Mouse (Mus musculus): ENCODE measurements around the gene Nop2. TPM values are rescaled to one million over a fixed set of nuclear protein-coding genes. Genes with fewer than 3 reads are reported as not detected.

Nop2 gene
- polyA plus RNA-seq, 1 experiment, result 7.8 TPM

DNA sequence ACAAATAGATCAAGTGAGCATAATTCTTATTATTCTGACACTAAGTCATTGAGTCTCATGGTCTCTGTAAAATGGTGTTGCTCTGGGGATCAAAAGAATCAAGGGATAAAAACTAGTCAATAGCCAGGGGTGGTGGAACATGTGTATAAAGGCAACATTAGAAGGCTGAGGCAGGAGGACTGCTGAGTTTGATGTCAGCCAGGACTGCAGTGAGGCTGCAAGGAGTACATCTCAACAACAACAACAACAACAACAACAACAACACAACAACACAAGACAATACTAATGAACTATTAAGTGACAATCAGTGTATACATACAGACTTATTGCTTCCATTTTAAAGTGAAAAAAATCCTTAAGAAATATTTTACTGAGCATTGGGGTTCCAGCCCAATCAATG lies 59.1 kb downstream of the Nop2 start:
- no peak overlapping the region; the same call in 1 of the 2 replicates for H3K4me3 ChIP-seq (ENCODE audit: low read depth, low read length)
- no peak for TF ChIP-seq CTCF (IDR thresholded peaks at IDR 0.05; ENCODE audit: extremely low read depth, insufficient read length, insufficient replicate concordance, low read depth, low read length)
- no peak for TF ChIP-seq POLR2A (IDR thresholded peaks at IDR 0.05; ENCODE audit: low read depth, low read length)
- H3K4me1 ChIP-seq (ENCODE audit: control insufficient read depth, insufficient read depth, insufficient read length, low read length), result peaks cover 3% of the 10 kb centered on the region; the same call in 1 of the 2 replicates
- no peaks in the 10 kb centered on the region for H3K27me3 ChIP-seq (ENCODE audit: control insufficient read depth, insufficient read depth, low read length)
- H3K27ac ChIP-seq (ENCODE audit: insufficient read depth, low read depth, low read length), result peak overlapping the region; percentile 19; the same call in 1 of the 2 replicates
- peaks cover 27% of the 10 kb centered on the region for H3K36me3 ChIP-seq (ENCODE audit: control insufficient read depth, insufficient read depth, low read length)

DNA sequence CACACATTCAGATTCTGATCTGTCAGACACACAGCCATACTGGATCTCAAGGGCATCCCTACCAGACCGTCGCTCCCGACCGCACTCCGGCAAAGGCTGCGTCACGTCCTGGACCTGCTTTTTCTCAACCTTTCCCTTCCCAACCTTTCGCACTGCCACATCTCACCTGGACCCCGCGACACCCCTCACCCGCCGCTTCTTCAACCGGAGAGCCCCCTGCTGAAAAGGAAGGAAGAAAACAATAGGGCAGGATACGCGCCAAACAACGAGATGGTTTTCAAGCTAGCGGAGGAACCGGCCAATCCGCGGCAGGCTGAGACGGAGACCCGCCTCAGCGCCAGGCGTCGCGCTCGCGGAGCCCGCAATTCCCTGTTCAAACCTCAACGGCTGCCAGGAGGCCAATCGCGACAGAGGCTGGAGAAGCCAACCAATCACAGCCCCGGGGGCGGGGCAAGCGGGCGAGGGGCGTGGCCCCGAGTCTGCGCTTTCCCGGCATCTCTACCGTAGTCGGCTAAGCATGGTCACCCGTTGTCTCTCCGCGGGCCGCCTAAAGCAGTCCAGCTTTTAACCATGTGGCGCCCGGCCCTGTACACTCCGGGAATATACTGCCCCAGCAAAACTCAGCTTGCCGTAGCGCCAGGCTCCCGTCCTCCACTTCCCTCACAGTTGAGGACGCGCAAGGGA lies 59.8 kb downstream of the Nop2 start, which contains the start of the genes Ncapd2 and Mrpl51:
Ncapd2 (minus strand) TSS at position 370 of the 684 bp plus-strand sequence.
Mrpl51 (plus strand) TSS at position 470 of the 684 bp plus-strand sequence.
- under 1% methylated on average over 54 of the region's 54 CpGs for WGBS
- H3K27me3 ChIP-seq (ENCODE audit: control insufficient read depth, insufficient read depth, low read length), result no peaks in the 10 kb centered on the region
- H3K4me3 ChIP-seq (ENCODE audit: low read depth, low read length), result peak within 1 kb of the TSS; percentile 94
- TF ChIP-seq CTCF (IDR thresholded peaks at IDR 0.05; ENCODE audit: extremely low read depth, insufficient read length, insufficient replicate concordance, low read depth, low read length), result no peak
- no peak for TF ChIP-seq POLR2A (IDR thresholded peaks at IDR 0.05; ENCODE audit: low read depth, low read length)
- peaks cover 3% of the 10 kb centered on the region; the same call in 1 of the 2 replicates for H3K4me1 ChIP-seq (ENCODE audit: control insufficient read depth, insufficient read depth, insufficient read length, low read length)
- H3K36me3 ChIP-seq (ENCODE audit: control insufficient read depth, insufficient read depth, low read length), result peaks cover 22% of the 10 kb centered on the region
- H3K27ac ChIP-seq (ENCODE audit: insufficient read depth, low read depth, low read length), result peak within 1 kb of the TSS; percentile 99

DNA sequence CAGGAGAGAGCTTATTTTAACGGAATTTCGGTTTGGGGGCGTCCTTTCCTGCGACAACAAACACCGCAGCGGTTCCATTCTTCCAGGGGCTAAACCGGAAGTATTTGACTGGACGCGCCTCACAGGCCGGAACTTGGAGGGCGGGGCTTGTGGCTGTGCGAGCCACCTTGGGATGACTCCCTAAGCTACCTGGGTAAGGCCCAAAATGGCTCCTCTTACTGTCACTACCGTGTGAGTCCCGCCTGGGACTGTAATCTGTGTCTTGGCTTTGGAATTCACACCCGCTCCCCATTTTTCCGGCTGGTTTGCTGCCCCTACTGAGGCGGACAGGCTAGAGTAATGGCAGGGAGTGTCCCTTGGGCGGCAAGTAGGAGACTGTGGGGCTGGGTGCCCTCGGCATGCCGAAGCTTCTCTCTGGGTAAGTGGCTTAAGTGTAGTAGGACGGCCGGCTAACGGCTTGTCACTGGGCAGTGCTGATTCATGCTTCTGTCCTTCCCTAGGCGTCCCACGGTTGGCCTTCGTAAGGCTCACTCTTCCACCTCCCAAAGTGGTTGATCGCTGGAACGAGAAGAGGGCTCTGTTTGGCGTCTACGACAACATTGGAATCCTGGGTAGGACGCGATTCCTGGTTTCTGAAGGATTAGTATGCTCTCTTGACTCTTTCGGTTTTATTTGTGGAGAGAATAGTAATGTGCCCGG lies 60.5 kb downstream of the Nop2 start:
- Histone ChIP-seq H3K27me3 (ENCODE audit: control insufficient read depth, insufficient read depth, low read length) (no peaks in the 10 kb centered on the region), H3K4me1 (ENCODE audit: control insufficient read depth, insufficient read depth, insufficient read length, low read length) (peaks cover 3% of the 10 kb centered on the region; the same call in 1 of the 2 replicates), H3K27ac (ENCODE audit: insufficient read depth, low read depth, low read length) (peak overlapping the region; percentile 99), H3K36me3 (ENCODE audit: control insufficient read depth, insufficient read depth, low read length) (peaks cover 15% of the 10 kb centered on the region), H3K4me3 (ENCODE audit: low read depth, low read length) (peak overlapping the region; percentile 94)
- WGBS, result under 1% methylated on average over 34 of the region's 34 CpGs
- TF ChIP-seq POLR2A (IDR thresholded peaks at IDR 0.05; ENCODE audit: low read depth, low read length), result peak; percentile 29; the same call in 1 of the 2 replicates
- no peak for TF ChIP-seq CTCF (IDR thresholded peaks at IDR 0.05; ENCODE audit: extremely low read depth, insufficient read length, insufficient replicate concordance, low read depth, low read length)

DNA sequence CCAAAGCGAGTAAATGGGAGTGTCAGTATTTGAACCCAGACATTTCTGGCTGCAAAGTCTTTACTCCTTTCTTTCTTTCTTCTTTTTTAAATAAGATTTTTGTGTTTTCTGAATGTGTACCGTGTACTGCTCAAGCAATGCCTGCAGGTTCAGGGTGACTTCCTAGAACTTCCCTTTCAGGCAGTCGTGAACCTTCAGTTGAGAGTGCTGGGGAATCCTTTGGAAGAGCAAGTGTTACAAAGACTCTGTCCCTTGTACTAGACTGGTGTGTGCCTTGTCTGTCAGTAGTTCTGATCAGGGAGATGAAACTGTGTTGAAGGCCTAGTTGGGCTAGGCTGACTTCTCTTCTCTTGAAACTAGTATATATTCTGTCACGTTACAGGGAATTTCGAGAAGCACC lies 61.1 kb downstream of the Nop2 start:
- Histone ChIP-seq H3K27me3 (ENCODE audit: control insufficient read depth, insufficient read depth, low read length) (no peaks in the 10 kb centered on the region), H3K4me1 (ENCODE audit: control insufficient read depth, insufficient read depth, insufficient read length, low read length) (peaks cover 3% of the 10 kb centered on the region; the same call in 1 of the 2 replicates), H3K27ac (ENCODE audit: insufficient read depth, low read depth, low read length) (peak overlapping the region; percentile 99), H3K4me3 (ENCODE audit: low read depth, low read length) (peak overlapping the region; percentile 94), H3K36me3 (ENCODE audit: control insufficient read depth, insufficient read depth, low read length) (peaks cover 11% of the 10 kb centered on the region)
- 18% methylated on average over 5 of the region's 5 CpGs for WGBS
- TF ChIP-seq POLR2A (IDR thresholded peaks at IDR 0.05; ENCODE audit: low read depth, low read length) (no peak), CTCF (IDR thresholded peaks at IDR 0.05; ENCODE audit: extremely low read depth, insufficient read length, insufficient replicate concordance, low read depth, low read length) (no peak)

DNA sequence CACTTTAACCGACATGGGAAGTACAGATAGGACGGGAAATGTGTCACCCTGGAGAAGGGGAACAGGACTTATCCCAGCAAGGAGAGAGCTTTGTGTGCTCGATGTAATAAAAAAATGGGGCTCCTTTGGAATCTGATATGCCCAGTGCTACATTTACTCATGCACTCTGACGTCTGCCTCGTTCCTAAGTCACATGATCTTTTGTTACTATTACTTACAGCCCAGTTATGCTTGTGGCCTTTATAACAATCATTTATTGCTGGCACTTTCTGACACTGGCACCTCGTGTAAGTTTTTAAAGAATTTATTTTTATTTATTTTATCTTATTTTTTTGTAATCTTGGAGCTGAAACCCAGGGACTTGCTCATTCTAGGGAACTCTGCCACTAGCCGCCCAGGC lies 61.7 kb downstream of the Nop2 start:
- 28% methylated on average over 7 of the region's 7 CpGs for WGBS
- no peak overlapping the region for H3K4me3 ChIP-seq (ENCODE audit: low read depth, low read length)

More for the DNA sequence above, 61.7 kb downstream of the Nop2 start:
- H3K27ac ChIP-seq (ENCODE audit: insufficient read depth, low read depth, low read length), result no peak overlapping the region
- peaks cover 11% of the 10 kb centered on the region for H3K36me3 ChIP-seq (ENCODE audit: control insufficient read depth, insufficient read depth, low read length)
- no peaks in the 10 kb centered on the region for H3K27me3 ChIP-seq (ENCODE audit: control insufficient read depth, insufficient read depth, low read length)
- peaks cover 3% of the 10 kb centered on the region; the same call in 1 of the 2 replicates for H3K4me1 ChIP-seq (ENCODE audit: control insufficient read depth, insufficient read depth, insufficient read length, low read length)
- no peak for TF ChIP-seq POLR2A (IDR thresholded peaks at IDR 0.05; ENCODE audit: low read depth, low read length)
- no peak for TF ChIP-seq CTCF (IDR thresholded peaks at IDR 0.05; ENCODE audit: extremely low read depth, insufficient read length, insufficient replicate concordance, low read depth, low read length)

Other genes with a start within 250 kb of the Nop2 start
- 3.7 and 5.8 TPM in 2 replicates for gene Cd4, start 243.7 kb upstream of the Nop2 start, polyA plus RNA-seq (2012; rRNA removed)
- 4.5 and 7.0 TPM in 2 replicates for gene Lag3, start 220.2 kb upstream of the Nop2 start, polyA plus RNA-seq (2012; rRNA removed)
- gene Ptms, start 211.8 kb upstream of the Nop2 start, polyA plus RNA-seq (2012; rRNA removed), result 683 and 1,784 TPM in 2 replicates
- 212 and 412 TPM in 2 replicates for gene Mlf2, start 200.5 kb upstream of the Nop2 start, polyA plus RNA-seq (2012; rRNA removed)
- gene Cops7a, start 166.4 kb upstream of the Nop2 start, polyA plus RNA-seq (2012; rRNA removed), result 82.6 and 131 TPM in 2 replicates
- 2.8 and 5.0 TPM in 2 replicates for gene Pianp, start 135.2 kb upstream of the Nop2 start, polyA plus RNA-seq (2012; rRNA removed)
- gene Zfp384, start 122.8 kb upstream of the Nop2 start, polyA plus RNA-seq (2012; rRNA removed), result 28.6 and 57.0 TPM in 2 replicates
- gene Ing4, start 92.1 kb upstream of the Nop2 start, polyA plus RNA-seq (2012; rRNA removed), result 14.2 and 32.7 TPM in 2 replicates
- 7.5 and 18.2 TPM in 2 replicates for gene Acrbp, start 82.2 kb upstream of the Nop2 start, polyA plus RNA-seq (2012; rRNA removed)
- 133 and 223 TPM in 2 replicates for gene Lpar5, start 64.0 kb upstream of the Nop2 start, polyA plus RNA-seq (2012; rRNA removed)
- 39.9 and 64.3 TPM in 2 replicates for gene Chd4, start 35.9 kb upstream of the Nop2 start, polyA plus RNA-seq (2012; rRNA removed)
- 7.0 and 13.0 TPM in 2 replicates for gene Iffo1, start 13.3 kb downstream of the Nop2 start, polyA plus RNA-seq (2012; rRNA removed)
- gene Gapdh, start 34.6 kb downstream of the Nop2 start, polyA plus RNA-seq (2012; rRNA removed), result 2,785 and 3,321 TPM in 2 replicates
- 24.3 and 53.4 TPM in 2 replicates for gene Ncapd2, start 59.8 kb downstream of the Nop2 start, polyA plus RNA-seq (2012; rRNA removed)
- 41.6 and 62.7 TPM in 2 replicates for gene Mrpl51, start 59.9 kb downstream of the Nop2 start, polyA plus RNA-seq (2012; rRNA removed)
- gene Vamp1, start 83.6 kb downstream of the Nop2 start, polyA plus RNA-seq (2012; rRNA removed), result 5.0 and 7.7 TPM in 2 replicates
- gene Tapbpl, start 100.0 kb downstream of the Nop2 start, polyA plus RNA-seq (2012; rRNA removed), result 25.3 and 45.1 TPM in 2 replicates
- 3.5 and 7.9 TPM in 2 replicates for gene Cd27, start 105.1 kb downstream of the Nop2 start, polyA plus RNA-seq (2012; rRNA removed)
- gene Tuba3a, start 154.1 kb downstream of the Nop2 start, polyA plus RNA-seq (2012; rRNA removed), result not detected in 2 replicates
- 122 and 167 TPM in 2 replicates for gene Ltbr, start 182.0 kb downstream of the Nop2 start, polyA plus RNA-seq (2012; rRNA removed)
- gene Scnn1a, start 188.8 kb downstream of the Nop2 start, polyA plus RNA-seq (2012; rRNA removed), result 11.7 and 11.9 TPM in 2 replicates
- 90.5 and 207 TPM in 2 replicates for gene Tnfrsf1a, start 217.5 kb downstream of the Nop2 start, polyA plus RNA-seq (2012; rRNA removed)
- gene Plekhg6, start 248.9 kb downstream of the Nop2 start, polyA plus RNA-seq (2012; rRNA removed), result 26.0 and 66.6 TPM in 2 replicates

Data from small intestine, adult 2 months (tissue).